10 mouse cellular contexts compared by ENCODE assay signal in genomic region chr2:5417158-5418032, GRCm38 (mm10).
A peak's percentile ranks its signal among the peaks of the same experiment; 100 is the strongest.
DNase-seq lines count a peak whose midpoint lies in the region; ATAC-seq and TF ChIP-seq lines count a peak whose summit lies in the region.
"Had no signal": no experiment of that assay in that cellular context is flagged by ENCODE, and none has a peak within 500 bp of the region (broad histone marks: within the 10 kb centered on the region; RNA-seq: fewer than 3 reads in every experiment).

No protein-coding gene starts in this region.

- no peak overlapping the region for H3K4me2 ChIP-seq in heart, embryonic 13.5 days
- H3K4me2 ChIP-seq in midbrain, embryonic 14.5 days (ENCODE audit: low read length), result no peak overlapping the region
- H3K4me2 ChIP-seq in heart, postnatal 0 days (ENCODE audit: low read depth, low read length), result no peak overlapping the region

- TF ChIP-seq CTCF in heart, postnatal 0 days (IDR thresholded peaks at IDR 0.05; ENCODE audit: low read depth), result no peak

- no peaks in the 10 kb centered on the region for H3K36me3 ChIP-seq in heart, embryonic 13.5 days
- no peaks in the 10 kb centered on the region for H3K36me3 ChIP-seq in midbrain, embryonic 14.5 days (ENCODE audit: control insufficient read depth, insufficient read depth, low read length)
- no peaks in the 10 kb centered on the region for H3K36me3 ChIP-seq in midbrain, embryonic 10.5 days
- no peaks in the 10 kb centered on the region for H3K36me3 ChIP-seq in heart, postnatal 0 days (replicated peaks; ENCODE audit: control insufficient read depth, insufficient read depth, low read length)

- H3K9ac ChIP-seq in heart, embryonic 13.5 days, result no peak overlapping the region
- H3K9ac ChIP-seq in midbrain, embryonic 14.5 days (replicated peaks; ENCODE audit: low read length), result no peak overlapping the region
- no peak overlapping the region for H3K9ac ChIP-seq in heart, postnatal 0 days (replicated peaks; ENCODE audit: low read depth, low read length)

- H3K9me3 ChIP-seq in heart, embryonic 13.5 days, result no peaks in the 10 kb centered on the region
- no peaks in the 10 kb centered on the region for H3K9me3 ChIP-seq in midbrain, embryonic 14.5 days (ENCODE audit: control insufficient read depth, low read length)
- H3K9me3 ChIP-seq in midbrain, embryonic 10.5 days (replicated peaks), result no peaks in the 10 kb centered on the region
- H3K9me3 ChIP-seq in heart, postnatal 0 days (replicated peaks; ENCODE audit: control insufficient read depth, low read length), result no peaks in the 10 kb centered on the region

- WGBS in heart, embryonic 13.5 days, result 47% methylated on average over 6 of the region's 6 CpGs
- WGBS in midbrain, embryonic 14.5 days, result 85% methylated on average over 6 of the region's 6 CpGs
- WGBS in midbrain, embryonic 10.5 days, result 87% methylated on average over 6 of the region's 6 CpGs
- 43% methylated on average over 6 of the region's 6 CpGs for WGBS in heart, postnatal 0 days

- DNase-seq in heart, postnatal 36 days, result no peak
- peak; percentile 31 for DNase-seq in midbrain, embryonic 14.5 days
- DNase-seq in midbrain, embryonic 10.5 days (ENCODE audit: low spot score), result no peak
- peak; percentile 30 for DNase-seq in heart, postnatal 0 days (ENCODE audit: low spot score)
- DNase-seq in adrenal gland, postnatal 14 days, result no peak
- DNase-seq in frontal cortex, postnatal 10 days (ENCODE audit: low spot score in 2 of 2), result no peak
- DNase-seq in gastrocnemius, postnatal 4 days (ENCODE audit: low spot score in 2 of 2), result no peak
- DNase-seq: thymus, postnatal 36 days had no signal

- H3K27me3 ChIP-seq in heart, embryonic 13.5 days (replicated peaks), result no peaks in the 10 kb centered on the region; the same call in 1 of the 2 replicates
- H3K27me3 ChIP-seq in midbrain, embryonic 14.5 days (ENCODE audit: control insufficient read depth, insufficient read depth, low read length), result no peaks in the 10 kb centered on the region
- H3K27me3 ChIP-seq in midbrain, embryonic 10.5 days (ENCODE audit: low read depth, poor library complexity, severe bottlenecking), result no peaks in the 10 kb centered on the region
- H3K27me3 ChIP-seq in heart, postnatal 0 days (ENCODE audit: control insufficient read depth, insufficient read depth, low read length), result no peaks in the 10 kb centered on the region

- ATAC-seq in heart, embryonic 13.5 days (ENCODE audit: extremely low read depth, insufficient number of reproducible peaks, low FRiP score, low TSS enrichment), result no peak
- ATAC-seq in midbrain, embryonic 14.5 days (ENCODE audit: low FRiP score, low TSS enrichment), result no peak
- ATAC-seq in heart, postnatal 0 days (ENCODE audit: insufficient read depth, low read depth), result peak; percentile 41; the same call in 1 of the 2 replicates

- H3K4me1 ChIP-seq in heart, embryonic 13.5 days, result peaks cover 10% of the 10 kb centered on the region
- no peaks in the 10 kb centered on the region for H3K4me1 ChIP-seq in midbrain, embryonic 14.5 days (ENCODE audit: control insufficient read depth, insufficient read depth, low read length)
- peaks cover under 1% of the 10 kb centered on the region; the same call in 1 of the 2 replicates for H3K4me1 ChIP-seq in midbrain, embryonic 10.5 days
- H3K4me1 ChIP-seq in heart, postnatal 0 days (ENCODE audit: control insufficient read depth, insufficient read depth), result no peaks in the 10 kb centered on the region

- peak overlapping the region; percentile 61 for H3K27ac ChIP-seq in heart, embryonic 13.5 days (replicated peaks)
- no peak overlapping the region for H3K27ac ChIP-seq in midbrain, embryonic 14.5 days (replicated peaks; ENCODE audit: low read depth, low read length)
- no peak overlapping the region for H3K27ac ChIP-seq in midbrain, embryonic 10.5 days (replicated peaks)
- no peak overlapping the region for H3K27ac ChIP-seq in heart, postnatal 0 days (ENCODE audit: low read depth)

- TF ChIP-seq EP300 in heart, postnatal 0 days (IDR thresholded peaks at IDR 0.05; ENCODE audit: low read depth), result no peak

- no peak overlapping the region for H3K4me3 ChIP-seq in heart, embryonic 13.5 days
- H3K4me3 ChIP-seq in midbrain, embryonic 14.5 days (replicated peaks; ENCODE audit: low read depth, low read length), result no peak overlapping the region
- no peak overlapping the region for H3K4me3 ChIP-seq in midbrain, embryonic 10.5 days
- no peak overlapping the region for H3K4me3 ChIP-seq in heart, postnatal 0 days (ENCODE audit: low read depth, low read length)
- H3K4me3 ChIP-seq: erythroblast, embryonic 14.5 days had no signal

- intact Hi-C loops in heart, postnatal 36 days (cut with DNase I), result no loop called here

Comparison
In these comparisons a context has a peak if more than half of its experiments do, and no peak if none do; other contexts are left out.
1. DNase-seq: peak in midbrain, embryonic 14.5 days (single experiment) and heart, postnatal 0 days (single experiment); none in heart, postnatal 36 days (0 of 2), midbrain, embryonic 10.5 days (single experiment), adrenal gland, postnatal 14 days (single experiment), frontal cortex, postnatal 10 days (0 of 2) and gastrocnemius, postnatal 4 days (0 of 2).